Mouse (Mus musculus) bone marrow, adult 2 months (tissue): Measurements from ENCODE around the gene Fzr1.

Experiments used
- CTCF ChIP-seq: fragments of 200-500 bp; IDR thresholded peaks from 2 replicates; pipeline ENCODE4 v1.5.1; 2011; ENCODE audit warnings: low read length, control low read depth; ENCODE audit not compliant: control insufficient read depth, insufficient read depth
- POLR2A ChIP-seq: fragments of 200-500 bp; IDR thresholded peaks from 2 replicates; pipeline ENCODE4 v1.6.1; 2011; ENCODE audit warnings: low read depth, mild to moderate bottlenecking, control low read depth, low read length, borderline replicate concordance; ENCODE audit not compliant: control insufficient read depth

- no peak for TF ChIP-seq POLR2A
- TF ChIP-seq CTCF, result no peak
These were observed 51.5 kb downstream of the Fzr1 start for GRCm38 (mm10) chr10:81326858-81327257.
